ENCODE assay signal across 14 mouse cellular contexts in the genomic region with DNA sequence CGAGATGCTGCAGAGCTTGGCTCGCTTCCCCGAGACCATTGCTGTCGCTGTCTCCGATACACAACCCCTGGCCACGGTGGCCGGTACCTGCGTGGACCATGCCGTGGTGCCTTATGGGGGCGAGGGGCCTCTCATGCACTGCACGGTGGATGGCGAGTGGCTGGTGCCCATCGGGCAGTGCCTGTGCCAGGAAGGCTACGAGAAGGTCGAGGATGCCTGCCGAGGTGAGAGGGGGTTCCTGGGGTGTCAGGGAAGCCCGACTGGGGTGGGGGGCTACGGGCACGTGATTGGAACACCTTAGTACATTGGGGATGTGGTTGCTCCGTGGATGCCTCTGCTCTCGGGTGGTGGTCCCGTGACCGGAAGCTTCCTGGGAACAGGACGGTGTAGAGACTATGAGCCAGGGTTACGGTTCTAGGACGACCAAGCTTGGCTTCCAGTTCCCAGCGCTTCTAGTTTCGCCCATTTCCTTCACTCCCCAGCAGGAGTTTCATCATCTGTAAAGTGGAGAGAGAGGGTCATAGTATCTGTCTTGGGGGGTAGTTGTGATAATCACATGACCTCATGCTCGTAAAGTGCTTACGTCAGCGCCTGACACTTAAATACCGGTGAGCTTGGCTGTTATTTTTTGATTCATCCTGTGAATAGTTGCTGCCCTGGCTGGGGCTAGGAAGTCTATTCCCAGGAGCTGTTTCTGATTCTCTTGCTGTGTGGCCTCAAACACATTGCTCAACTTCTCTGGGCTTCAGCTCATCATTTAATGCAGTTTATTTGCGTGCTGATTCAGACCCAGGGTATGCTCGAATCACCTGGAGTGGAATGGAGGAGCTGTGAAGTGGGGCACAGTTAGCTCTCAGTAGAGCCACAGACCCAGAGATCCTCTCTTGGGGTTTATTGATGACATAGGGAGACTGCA. TPM values are rescaled to one million over a fixed set of nuclear protein-coding genes. Genes with fewer than 3 reads are reported as not detected.
DNase-seq lines count a peak whose midpoint lies in the region; ATAC-seq lines count a peak whose summit lies in the region.
"Had no signal": no experiment of that assay in that cellular context is flagged by ENCODE, and none has a peak within 500 bp of the region (broad histone marks: within the 10 kb centered on the region; RNA-seq: fewer than 3 reads in every experiment).

No protein-coding gene starts in this region.

- peak overlapping the region; percentile 51 for H3K4me2 ChIP-seq in heart, embryonic 14.5 days (ENCODE audit: low read length)
- H3K4me2 ChIP-seq in midbrain, embryonic 13.5 days (replicated peaks): peak overlapping the region; percentile 14; the same call in 1 of the 2 replicates
- no peak overlapping the region for H3K4me2 ChIP-seq in midbrain, embryonic 14.5 days (ENCODE audit: low read length)
- H3K4me2 ChIP-seq: hindbrain, embryonic 13.5 days had no signal

- peak overlapping the region; percentile 62 for H3K9ac ChIP-seq in heart, embryonic 14.5 days (ENCODE audit: low read length)
- no peak overlapping the region for H3K9ac ChIP-seq in midbrain, embryonic 13.5 days (replicated peaks)
- H3K9ac ChIP-seq in midbrain, embryonic 14.5 days (replicated peaks; ENCODE audit: low read length): no peak overlapping the region
- H3K9ac ChIP-seq: forebrain, postnatal 0 days; hindbrain, embryonic 13.5 days had no signal

- no peak overlapping the region for H3K4me3 ChIP-seq in heart, embryonic 14.5 days (ENCODE audit: control insufficient read depth in 1 of 2, insufficient read depth in 1 of 2, low read depth in 1 of 2, low read length in 2 of 2)
- H3K4me3 ChIP-seq in midbrain, embryonic 13.5 days (replicated peaks): no peak overlapping the region
- H3K4me3 ChIP-seq in midbrain, embryonic 14.5 days (replicated peaks; ENCODE audit: low read depth, low read length): no peak overlapping the region
- H3K4me3 ChIP-seq in limb, embryonic 10.5 days: no peak overlapping the region
- H3K4me3 ChIP-seq: hindbrain, embryonic 13.5 days; left cerebral cortex, adult 2 months had no signal

- H3K27me3 ChIP-seq in heart, embryonic 14.5 days (ENCODE audit: control insufficient read depth, insufficient read depth, low read length): no peaks in the 10 kb centered on the region
- no peaks in the 10 kb centered on the region for H3K27me3 ChIP-seq in midbrain, embryonic 13.5 days
- no peaks in the 10 kb centered on the region for H3K27me3 ChIP-seq in midbrain, embryonic 14.5 days (ENCODE audit: control insufficient read depth, insufficient read depth, low read length)
- H3K27me3 ChIP-seq in limb, embryonic 10.5 days (ENCODE audit: low read depth, poor library complexity, severe bottlenecking): peaks cover 17% of the 10 kb centered on the region

- H3K9me3 ChIP-seq in heart, embryonic 14.5 days (ENCODE audit: control insufficient read depth, low read length): no peaks in the 10 kb centered on the region
- H3K9me3 ChIP-seq in midbrain, embryonic 13.5 days: no peaks in the 10 kb centered on the region
- no peaks in the 10 kb centered on the region for H3K9me3 ChIP-seq in midbrain, embryonic 14.5 days (ENCODE audit: control insufficient read depth, low read length)
- no peaks in the 10 kb centered on the region for H3K9me3 ChIP-seq in limb, embryonic 10.5 days (replicated peaks)
- H3K9me3 ChIP-seq: G1E; hindbrain, embryonic 13.5 days had no signal

- WGBS in heart, embryonic 14.5 days: 84% methylated on average over 34 of the region's 34 CpGs
- WGBS in midbrain, embryonic 13.5 days: 93% methylated on average over 34 of the region's 34 CpGs
- 93% methylated on average over 34 of the region's 34 CpGs for WGBS in midbrain, embryonic 14.5 days
- WGBS in limb, embryonic 10.5 days: 94% methylated on average over 34 of the region's 34 CpGs

- ATAC-seq in heart, embryonic 14.5 days (ENCODE audit: insufficient number of reproducible peaks, insufficient read depth, low FRiP score, low read depth): no peak
- ATAC-seq in midbrain, embryonic 13.5 days: no peak
- no peak for ATAC-seq in midbrain, embryonic 14.5 days (ENCODE audit: low FRiP score, low TSS enrichment)
- ATAC-seq: forebrain, postnatal 0 days had no signal

- H3K36me3 ChIP-seq in heart, embryonic 14.5 days (ENCODE audit: control insufficient read depth, insufficient read depth, low read length): peaks cover 9% of the 10 kb centered on the region
- H3K36me3 ChIP-seq in midbrain, embryonic 13.5 days: peaks cover 6% of the 10 kb centered on the region
- H3K36me3 ChIP-seq in midbrain, embryonic 14.5 days (ENCODE audit: control insufficient read depth, insufficient read depth, low read length): no peaks in the 10 kb centered on the region
- peaks cover 34% of the 10 kb centered on the region for H3K36me3 ChIP-seq in limb, embryonic 10.5 days
- H3K36me3 ChIP-seq: G1E; hindbrain, embryonic 13.5 days had no signal

- no peak for DNase-seq in heart, adult 9 months (ENCODE audit: low spot score in 2 of 2)
- no peak for DNase-seq in midbrain, embryonic 14.5 days
- no peak for DNase-seq in limb, embryonic 10.5 days (ENCODE audit: low spot score)
- no peak for DNase-seq in Muller cell, postnatal 12 days (ENCODE audit: inconsistent ontology term)
- no peak for DNase-seq in layer of hippocampus, adult 8-10 months (ENCODE audit: low spot score in 2 of 2)
- no peak for DNase-seq in ovary, postnatal 14 days (ENCODE audit: low spot score)
- DNase-seq: forebrain, postnatal 0 days; thymus, adult 2 months had no signal

- H3K4me1 ChIP-seq in heart, embryonic 14.5 days (ENCODE audit: control insufficient read depth in 2 of 2, insufficient read depth in 2 of 2, low read length in 2 of 2): peaks cover 58 to 62% of the 10 kb centered on the region in 2 experiments
- peaks cover 70% of the 10 kb centered on the region for H3K4me1 ChIP-seq in midbrain, embryonic 13.5 days (replicated peaks)
- H3K4me1 ChIP-seq in midbrain, embryonic 14.5 days (ENCODE audit: control insufficient read depth, insufficient read depth, low read length): peaks cover 47% of the 10 kb centered on the region
- peaks cover 74% of the 10 kb centered on the region for H3K4me1 ChIP-seq in limb, embryonic 10.5 days

- peak overlapping the region; percentile 95 for H3K27ac ChIP-seq in heart, embryonic 14.5 days (replicated peaks in 1 of 2; ENCODE audit: control insufficient read depth in 1 of 2, insufficient read depth in 1 of 2, low read depth in 2 of 2, low read length in 2 of 2)
- peak overlapping the region; percentile 59 for H3K27ac ChIP-seq in midbrain, embryonic 13.5 days
- H3K27ac ChIP-seq in midbrain, embryonic 14.5 days (replicated peaks; ENCODE audit: low read depth, low read length): no peak overlapping the region
- H3K27ac ChIP-seq in limb, embryonic 10.5 days: 0 out of 2 replicates have a peak overlapping the region, but pooled peaks have one; percentile 4
- H3K27ac ChIP-seq: hindbrain, embryonic 13.5 days; left cerebral cortex, adult 2 months had no signal

RNA-seq across cellular contexts. Expression of a gene that starts 8.1 kb away (rescaled TPM):
- polyA plus RNA-seq in heart, embryonic 14.5 days (2014; fragmentation: Nextera tagmentation; extraction: Ambion mirVana): 1.9 TPM in 2 replicates
- polyA plus RNA-seq in midbrain, embryonic 13.5 days (2015; fragmentation: Nextera tagmentation; extraction: Ambion mirVana): 3.5 and 4.7 TPM in 2 replicates
- 1.2 and 1.7 TPM in 2 replicates for polyA plus RNA-seq in midbrain, embryonic 14.5 days (2014; fragmentation: Nextera tagmentation; extraction: Ambion mirVana)
- 4.6 and 5.6 TPM in 2 replicates for polyA plus RNA-seq in limb, embryonic 10.5 days (2016; fragmentation: Nextera tagmentation; extraction: Ambion mirVana)
- 1 to 10 TPM; 1.3 to 2.7 (median 2.2) TPM for total RNA-seq in layer of hippocampus, adult 8-10 months (2022)
- total RNA-seq: G1E had no signal
- polyA plus RNA-seq: G1E had no signal

RNA-seq across cellular contexts. Expression of a gene that starts 58.9 kb away (rescaled TPM):
- 0.88 and 0.92 TPM in 2 replicates for polyA plus RNA-seq in heart, embryonic 14.5 days (2014; fragmentation: Nextera tagmentation; extraction: Ambion mirVana)
- 7.8 and 10.1 TPM in 2 replicates for polyA plus RNA-seq in midbrain, embryonic 13.5 days (2015; fragmentation: Nextera tagmentation; extraction: Ambion mirVana)
- polyA plus RNA-seq in midbrain, embryonic 14.5 days (2014; fragmentation: Nextera tagmentation; extraction: Ambion mirVana): 26.7 and 37.2 TPM in 2 replicates
- polyA plus RNA-seq in limb, embryonic 10.5 days (2016; fragmentation: Nextera tagmentation; extraction: Ambion mirVana): 0.14 and 0.29 TPM in 2 replicates
- total RNA-seq in layer of hippocampus, adult 8-10 months (2022): 1 to 10 TPM; 2.4 to 3.6 (median 2.8) TPM
- total RNA-seq: common myeloid progenitor, adult 5-6 weeks; G1E had no signal
- polyA plus RNA-seq: G1E had no signal
